Mouse (Mus musculus): ENCODE measurements around the gene Gm10912.
"Not testable (repeated sequence)": the region's sequence is repeated elsewhere in the genome, so short reads cannot be mapped to it uniquely, and the experiment has no call there.

The Gm10912 gene

GRCm38 (mm10) chr2:104069704-104070185 lies 4.1 kb downstream of the Gm10912 start, which contains the start of gene Cd59b:
Gene Cd59b (plus strand): TSS chr2:104069849.
- DNase-seq, result peak; percentile 45

- not testable (repeated sequence) for DNase-seq
These were observed 12.7 kb downstream of the Gm10912 start for GRCm38 (mm10) chr2:104078285-104078684.

GRCm38 (mm10) chr2:104081436-104082050 lies 15.9 kb downstream of the Gm10912 start:
- DNase-seq, result not testable (repeated sequence)

GRCm38 (mm10) chr2:104082474-104082873 lies 16.8 kb downstream of the Gm10912 start:
- DNase-seq, result no peak

- not testable (repeated sequence) for DNase-seq
These were observed 18.4 kb downstream of the Gm10912 start for GRCm38 (mm10) chr2:104084027-104084426.

GRCm38 (mm10) chr2:104087562-104087961 lies 21.9 kb downstream of the Gm10912 start:
- not testable (repeated sequence) for DNase-seq

- no peak for DNase-seq
These were observed 27.7 kb downstream of the Gm10912 start for GRCm38 (mm10) chr2:104093305-104093704.

- DNase-seq, result peak; percentile 80
These were observed 30.2 kb downstream of the Gm10912 start, which contains the start of gene Cd59a for GRCm38 (mm10) chr2:104095741-104096213. Gene Cd59a (plus strand): TSS chr2:104095801.

GRCm38 (mm10) chr2:104096256-104096655 lies 30.6 kb downstream of the Gm10912 start:
- DNase-seq, result no peak

GRCm38 (mm10) chr2:104096796-104097195 lies 31.2 kb downstream of the Gm10912 start:
- not testable (repeated sequence) for DNase-seq

GRCm38 (mm10) chr2:104097396-104097795 lies 31.8 kb downstream of the Gm10912 start:
- not testable (repeated sequence) for DNase-seq

- DNase-seq, result no peak
These were observed 33.1 kb downstream of the Gm10912 start for GRCm38 (mm10) chr2:104098529-104099230.

GRCm38 (mm10) chr2:104099231-104099585 lies 33.6 kb downstream of the Gm10912 start:
- DNase-seq, result no peak

- DNase-seq, result no peak
These were observed 34.3 kb downstream of the Gm10912 start for GRCm38 (mm10) chr2:104099946-104100345.

- DNase-seq, result no peak
These were observed 39.2 kb downstream of the Gm10912 start for GRCm38 (mm10) chr2:104104800-104105199.

- not testable (repeated sequence) for DNase-seq
These were observed 43.4 kb downstream of the Gm10912 start for GRCm38 (mm10) chr2:104109021-104109420.

- DNase-seq, result no peak
These were observed 43.9 kb downstream of the Gm10912 start for GRCm38 (mm10) chr2:104109528-104109927.

- DNase-seq, result no peak
These were observed 44.4 kb downstream of the Gm10912 start for GRCm38 (mm10) chr2:104110031-104110430.

GRCm38 (mm10) chr2:104111170-104111797 lies 45.7 kb downstream of the Gm10912 start:
- DNase-seq, result not testable (repeated sequence)

- not testable (repeated sequence) for DNase-seq
These were observed 47.9 kb downstream of the Gm10912 start for GRCm38 (mm10) chr2:104113563-104113962.

- DNase-seq, result no peak
These were observed 49.3 kb downstream of the Gm10912 start for GRCm38 (mm10) chr2:104114898-104115297.
